ENCODE assay signal across 8 mouse cellular contexts in genomic region chr9:21508871-21509404, GRCm38 (mm10). TPM values are rescaled to one million over a fixed set of nuclear protein-coding genes. Genes with fewer than 3 reads are reported as not detected.
DNase-seq lines count a peak whose midpoint lies in the region; ATAC-seq and TF ChIP-seq lines count a peak whose summit lies in the region.

No protein-coding gene starts in this region.

- peaks cover 15% of the 10 kb centered on the region for H3K4me1 ChIP-seq in heart, embryonic 13.5 days
- H3K4me1 ChIP-seq in bone marrow, adult 2 months (ENCODE audit: control insufficient read depth, insufficient read depth, low read length): peaks cover 4% of the 10 kb centered on the region
- peaks cover 3% of the 10 kb centered on the region; the same call in 1 of the 2 replicates for H3K4me1 ChIP-seq in hindbrain, embryonic 11.5 days (replicated peaks; ENCODE audit: control insufficient read depth, insufficient read depth, low read length)
- peaks cover 9% of the 10 kb centered on the region for H3K4me1 ChIP-seq in midbrain, embryonic 11.5 days (ENCODE audit: control insufficient read depth, insufficient read depth, low read length)

- no peak for ATAC-seq in heart, embryonic 13.5 days (ENCODE audit: extremely low read depth, insufficient number of reproducible peaks, low FRiP score, low TSS enrichment)
- no peak for ATAC-seq in hindbrain, embryonic 11.5 days (ENCODE audit: low FRiP score)
- ATAC-seq in midbrain, embryonic 11.5 days (ENCODE audit: low FRiP score): no peak
- no peak for ATAC-seq in activated CD4-positive, CD25-positive, alpha-beta regulatory T cell, adult 4 months

- H3K4me3 ChIP-seq in heart, embryonic 13.5 days: peak overlapping the region; percentile 73
- peak overlapping the region; percentile 9 for H3K4me3 ChIP-seq in bone marrow, adult 2 months (replicated peaks; ENCODE audit: control insufficient read depth, low read depth, low read length)
- peak overlapping the region; percentile 62 for H3K4me3 ChIP-seq in hindbrain, embryonic 11.5 days (ENCODE audit: low read depth, low read length)
- H3K4me3 ChIP-seq in midbrain, embryonic 11.5 days (ENCODE audit: low read depth, low read length): peak overlapping the region; percentile 67; the same call in 1 of the 2 replicates

- H3K9ac ChIP-seq in heart, embryonic 13.5 days: peak overlapping the region; percentile 87
- H3K9ac ChIP-seq in hindbrain, embryonic 11.5 days (ENCODE audit: low read depth, low read length): no peak overlapping the region
- 0 out of 2 replicates have a peak overlapping the region, but pooled peaks have one; percentile 79 for H3K9ac ChIP-seq in midbrain, embryonic 11.5 days (ENCODE audit: low read length)

- intact Hi-C loops in heart, postnatal 25 days (cut with DNase I): no loop called here
- intact Hi-C loops in gastrocnemius, postnatal 36 days (cut with DNase I): no loop called here

- H3K9me3 ChIP-seq in heart, embryonic 13.5 days: no peaks in the 10 kb centered on the region
- H3K9me3 ChIP-seq in hindbrain, embryonic 11.5 days (ENCODE audit: control insufficient read depth, low read length): no peaks in the 10 kb centered on the region
- H3K9me3 ChIP-seq in midbrain, embryonic 11.5 days (ENCODE audit: control insufficient read depth, low read length): no peaks in the 10 kb centered on the region

- H3K27ac ChIP-seq in heart, embryonic 13.5 days (replicated peaks): 0 out of 2 replicates have a peak overlapping the region, but pooled peaks have one; percentile 88
- no peak overlapping the region for H3K27ac ChIP-seq in bone marrow, adult 2 months (ENCODE audit: control insufficient read depth, insufficient read depth, low read depth, low read length, poor library complexity)
- no peak overlapping the region for H3K27ac ChIP-seq in hindbrain, embryonic 11.5 days (ENCODE audit: low read depth, low read length)
- H3K27ac ChIP-seq in midbrain, embryonic 11.5 days (ENCODE audit: low read depth, low read length): no peak overlapping the region

- H3K36me3 ChIP-seq in heart, embryonic 13.5 days: peaks cover 53% of the 10 kb centered on the region
- peaks cover 6% of the 10 kb centered on the region; the same call in 1 of the 2 replicates for H3K36me3 ChIP-seq in hindbrain, embryonic 11.5 days (ENCODE audit: control insufficient read depth, insufficient read depth, low read length)
- H3K36me3 ChIP-seq in midbrain, embryonic 11.5 days (ENCODE audit: control insufficient read depth, insufficient read depth, low read length): peaks cover 3% of the 10 kb centered on the region; the same call in 1 of the 2 replicates

- no peak for TF ChIP-seq POLR2A in bone marrow, adult 2 months (IDR thresholded peaks at IDR 0.05; ENCODE audit: borderline replicate concordance, control insufficient read depth, low read depth, low read length)

- no peak for TF ChIP-seq CTCF in bone marrow, adult 2 months (IDR thresholded peaks at IDR 0.05; ENCODE audit: control insufficient read depth, insufficient read depth, low read length)

- no peak for DNase-seq in heart, postnatal 25 days (ENCODE audit: low spot score)
- no peak for DNase-seq in hindbrain, embryonic 11.5 days (ENCODE audit: low spot score)
- DNase-seq in midbrain, embryonic 11.5 days (ENCODE audit: low spot score, missing footprints): peak; percentile 81
- no peak for DNase-seq in thymus, postnatal 14 days
- no peak for DNase-seq in gastrocnemius, postnatal 36 days

- 76% methylated on average over 7 of the region's 7 CpGs for WGBS in heart, embryonic 13.5 days
- WGBS in bone marrow, adult 2 months: 72% methylated on average over 7 of the region's 7 CpGs
- WGBS in hindbrain, embryonic 11.5 days: 77% methylated on average over 7 of the region's 7 CpGs
- WGBS in midbrain, embryonic 11.5 days: 77% methylated on average over 7 of the region's 7 CpGs

- no peaks in the 10 kb centered on the region for H3K27me3 ChIP-seq in heart, embryonic 13.5 days (replicated peaks)
- no peaks in the 10 kb centered on the region for H3K27me3 ChIP-seq in hindbrain, embryonic 11.5 days (ENCODE audit: control insufficient read depth, insufficient read depth, low read length)
- no peaks in the 10 kb centered on the region for H3K27me3 ChIP-seq in midbrain, embryonic 11.5 days (ENCODE audit: control insufficient read depth, insufficient read depth, low read length)

- peak overlapping the region; percentile 75 for H3K4me2 ChIP-seq in heart, embryonic 13.5 days
- H3K4me2 ChIP-seq in hindbrain, embryonic 11.5 days (replicated peaks; ENCODE audit: low read depth, low read length): peak overlapping the region; percentile 69
- H3K4me2 ChIP-seq in midbrain, embryonic 11.5 days: peak overlapping the region; percentile 70

RNA-seq across cellular contexts. Expression of gene Tmed1, which starts 1.1 kb away (rescaled TPM):
- polyA plus RNA-seq in heart, embryonic 13.5 days (2015; fragmentation: Nextera tagmentation; extraction: Ambion mirVana): 88.9 and 103 TPM in 2 replicates
- 10 to 100 TPM; 45.3 to 45.4 TPM for total RNA-seq in heart, postnatal 25 days (2021)
- polyA plus RNA-seq in bone marrow, adult 2 months (2011; ENCODE audit: insufficient read depth, insufficient read length, low replicate concordance, missing spikeins): 6.7 and 7.6 TPM in 2 replicates
- 59.1 and 66.0 TPM in 2 replicates for polyA plus RNA-seq in hindbrain, embryonic 11.5 days (2014; fragmentation: Nextera tagmentation; extraction: Ambion mirVana)
- 64.5 and 68.0 TPM in 2 replicates for polyA plus RNA-seq in midbrain, embryonic 11.5 days (2014; fragmentation: Nextera tagmentation; extraction: Ambion mirVana)
- 1 to 10 TPM; 2.7 to 3.1 TPM for polyA plus RNA-seq in activated CD4-positive, CD25-positive, alpha-beta regulatory T cell, adult 4 months (2017; shearing (Covaris generic))
- 10 to 100 TPM; 24.4 to 34.9 TPM for total RNA-seq in gastrocnemius, postnatal 36 days (2021)

RNA-seq across cellular contexts. Expression of gene AB124611, which starts 17.0 kb away (rescaled TPM):
- 2.1 and 2.6 TPM in 2 replicates for polyA plus RNA-seq in heart, embryonic 13.5 days (2015; fragmentation: Nextera tagmentation; extraction: Ambion mirVana)
- total RNA-seq in heart, postnatal 25 days (2021): 1 to 10 TPM; 1.5 TPM
- 53.1 and 110 TPM in 2 replicates for polyA plus RNA-seq in bone marrow, adult 2 months (2011; ENCODE audit: insufficient read depth, insufficient read length, low replicate concordance, missing spikeins)
- polyA plus RNA-seq in hindbrain, embryonic 11.5 days (2014; fragmentation: Nextera tagmentation; extraction: Ambion mirVana): 2.6 and 5.3 TPM in 2 replicates
- polyA plus RNA-seq in midbrain, embryonic 11.5 days (2014; fragmentation: Nextera tagmentation; extraction: Ambion mirVana): 2.9 and 3.2 TPM in 2 replicates
- 10 to 100 TPM; 56.9 to 62.4 TPM for polyA plus RNA-seq in activated CD4-positive, CD25-positive, alpha-beta regulatory T cell, adult 4 months (2017; shearing (Covaris generic))
- under 1 TPM; 0.59 to 0.72 TPM for total RNA-seq in gastrocnemius, postnatal 36 days (2021)

RNA-seq across cellular contexts. Expression of gene Carm1, which starts 37.8 kb away (rescaled TPM):
- 25.9 and 27.9 TPM in 2 replicates for polyA plus RNA-seq in heart, embryonic 13.5 days (2015; fragmentation: Nextera tagmentation; extraction: Ambion mirVana)
- total RNA-seq in heart, postnatal 25 days (2021): 10 to 100 TPM; 48.2 to 53.2 TPM
- 29.7 and 37.6 TPM in 2 replicates for polyA plus RNA-seq in bone marrow, adult 2 months (2011; ENCODE audit: insufficient read depth, insufficient read length, low replicate concordance, missing spikeins)
- 50.1 and 59.7 TPM in 2 replicates for polyA plus RNA-seq in hindbrain, embryonic 11.5 days (2014; fragmentation: Nextera tagmentation; extraction: Ambion mirVana)
- polyA plus RNA-seq in midbrain, embryonic 11.5 days (2014; fragmentation: Nextera tagmentation; extraction: Ambion mirVana): 53.4 and 63.1 TPM in 2 replicates
- polyA plus RNA-seq in activated CD4-positive, CD25-positive, alpha-beta regulatory T cell, adult 4 months (2017; shearing (Covaris generic)): 1 to 10 TPM; 4.7 to 5.9 TPM
- total RNA-seq in gastrocnemius, postnatal 36 days (2021): 10 to 100 TPM; 63.0 to 65.2 TPM

Comparison
In these comparisons a context has a peak if more than half of its experiments do, and no peak if none do; other contexts are left out.
1. H3K4me3 ChIP-seq: peak in every context shown above with its lines; median percentile 73 in heart, embryonic 13.5 days; 67 in midbrain, embryonic 11.5 days; 62 in hindbrain, embryonic 11.5 days; 9 in bone marrow, adult 2 months.